8 mouse cellular contexts compared by ENCODE assay signal in the genomic region with DNA sequence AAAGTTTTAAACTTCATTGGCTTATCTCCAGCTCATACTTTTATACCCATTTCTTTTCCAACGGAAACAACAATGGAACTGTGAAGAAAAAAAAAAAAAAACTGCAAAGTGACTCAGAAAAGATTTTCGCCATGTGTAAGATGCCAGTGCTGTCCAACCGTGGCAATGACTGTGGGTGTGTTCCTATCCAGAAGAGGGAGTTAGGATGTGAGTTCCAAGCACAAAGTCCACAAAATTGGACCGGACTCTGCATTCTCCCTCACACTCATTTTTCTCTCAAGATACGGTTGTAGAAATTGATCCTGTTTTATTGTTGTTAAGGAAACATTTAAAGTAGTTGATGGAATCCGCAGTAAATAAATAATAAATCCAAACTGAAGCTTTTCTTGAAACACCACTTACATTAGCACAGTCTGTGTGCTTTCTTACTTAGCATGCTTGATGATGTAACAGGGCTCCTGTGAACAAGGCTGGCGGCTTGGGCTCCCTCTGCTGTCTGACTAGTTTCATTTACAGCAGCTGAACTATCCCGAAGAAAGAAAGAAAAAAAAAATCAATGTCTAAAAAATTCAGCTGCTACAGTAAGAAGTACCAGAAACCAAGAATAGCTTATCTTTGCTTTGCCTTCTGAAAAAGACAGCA. TPM values are rescaled to one million over a fixed set of nuclear protein-coding genes. Genes with fewer than 3 reads are reported as not detected.
DNase-seq lines count a peak whose midpoint lies in the region; ATAC-seq and TF ChIP-seq lines count a peak whose summit lies in the region.

No protein-coding gene starts in this region.

- no peaks in the 10 kb centered on the region for H3K36me3 ChIP-seq in heart, postnatal 0 days (replicated peaks; ENCODE audit: control insufficient read depth, insufficient read depth, low read length)
- no peaks in the 10 kb centered on the region for H3K36me3 ChIP-seq in forebrain, embryonic 12.5 days (replicated peaks)
- no peaks in the 10 kb centered on the region for H3K36me3 ChIP-seq in kidney, embryonic 16.5 days (ENCODE audit: insufficient read depth, low read length)
- no peaks in the 10 kb centered on the region for H3K36me3 ChIP-seq in lung, postnatal 0 days (ENCODE audit: insufficient read depth, low read length)

- H3K4me1 ChIP-seq in heart, postnatal 0 days (ENCODE audit: control insufficient read depth, insufficient read depth), result no peaks in the 10 kb centered on the region
- no peaks in the 10 kb centered on the region for H3K4me1 ChIP-seq in forebrain, embryonic 12.5 days
- no peaks in the 10 kb centered on the region for H3K4me1 ChIP-seq in kidney, embryonic 16.5 days (ENCODE audit: insufficient read depth, low read length)
- no peaks in the 10 kb centered on the region for H3K4me1 ChIP-seq in lung, postnatal 0 days (ENCODE audit: insufficient read depth, low read depth, low read length)

- in situ Hi-C loops in Patski (cut with MboI; ENCODE audit: low pct_unique_long_range_greater_than_20kb), result no loop called here

- DNase-seq in heart, postnatal 0 days (ENCODE audit: low spot score), result peak; percentile 25
- DNase-seq in heart, adult 9 months (ENCODE audit: low spot score in 2 of 2), result no peak
- no peak for DNase-seq in Patski (ENCODE audit: low read depth, low spot score)
- peak; percentile 67 for DNase-seq in lung, postnatal 0 days (ENCODE audit: low spot score)
- peak; percentile 56 to 60 for DNase-seq in right cerebral cortex, postnatal 36 days (ENCODE audit: low spot score in 2 of 2)

- TF ChIP-seq EP300 in heart, postnatal 0 days (IDR thresholded peaks at IDR 0.05; ENCODE audit: low read depth), result no peak
- TF ChIP-seq EP300 in lung, postnatal 0 days (IDR thresholded peaks at IDR 0.05), result no peak

- H3K27me3 ChIP-seq in heart, postnatal 0 days (ENCODE audit: control insufficient read depth, insufficient read depth, low read length), result no peaks in the 10 kb centered on the region
- H3K27me3 ChIP-seq in Patski, result no peaks in the 10 kb centered on the region
- H3K27me3 ChIP-seq in forebrain, embryonic 12.5 days, result no peaks in the 10 kb centered on the region
- no peaks in the 10 kb centered on the region for H3K27me3 ChIP-seq in kidney, embryonic 16.5 days (ENCODE audit: insufficient read depth, low read length)
- no peaks in the 10 kb centered on the region for H3K27me3 ChIP-seq in lung, postnatal 0 days (replicated peaks; ENCODE audit: insufficient read depth, low read length)

- POLR2A ChIA-PET in Patski (lab: Charles Lee), result no interaction called here

- WGBS in heart, postnatal 0 days, result 46% methylated on average over 8 of the region's 8 CpGs
- 57% methylated on average over 8 of the region's 8 CpGs for WGBS in forebrain, embryonic 12.5 days
- 48% methylated on average over 8 of the region's 8 CpGs for WGBS in kidney, embryonic 16.5 days
- 42% methylated on average over 8 of the region's 8 CpGs for WGBS in lung, postnatal 0 days

- H3K9me3 ChIP-seq in heart, postnatal 0 days (replicated peaks; ENCODE audit: control insufficient read depth, low read length), result no peaks in the 10 kb centered on the region
- H3K9me3 ChIP-seq in forebrain, embryonic 12.5 days, result no peaks in the 10 kb centered on the region
- no peaks in the 10 kb centered on the region for H3K9me3 ChIP-seq in kidney, embryonic 16.5 days (ENCODE audit: low read length)
- no peaks in the 10 kb centered on the region for H3K9me3 ChIP-seq in lung, postnatal 0 days (ENCODE audit: low read length)

- ATAC-seq in heart, postnatal 0 days (ENCODE audit: insufficient read depth, low read depth), result no peak
- ATAC-seq in Patski, result peak; percentile 67
- ATAC-seq in forebrain, embryonic 12.5 days (ENCODE audit: low FRiP score), result peak; percentile 80
- peak; percentile 84; the same call in 1 of the 2 replicates for ATAC-seq in kidney, embryonic 16.5 days (ENCODE audit: low FRiP score, low TSS enrichment)
- ATAC-seq in lung, postnatal 0 days, result no peak; the same call in 1 of the 2 replicates
- no peak for ATAC-seq in erythroblast, adult 5-6 weeks (replicated peaks; ENCODE audit: low FRiP score, poor library complexity, severe bottlenecking)

- no peak overlapping the region for H3K4me3 ChIP-seq in heart, postnatal 0 days (ENCODE audit: low read depth, low read length)
- H3K4me3 ChIP-seq in forebrain, embryonic 12.5 days (replicated peaks), result no peak overlapping the region
- H3K4me3 ChIP-seq in kidney, embryonic 16.5 days (ENCODE audit: low read length), result no peak overlapping the region
- H3K4me3 ChIP-seq in lung, postnatal 0 days (ENCODE audit: low read depth, low read length), result no peak overlapping the region

- H3K27ac ChIP-seq in heart, postnatal 0 days (ENCODE audit: low read depth), result no peak overlapping the region
- H3K27ac ChIP-seq in forebrain, embryonic 12.5 days, result no peak overlapping the region
- H3K27ac ChIP-seq in kidney, embryonic 16.5 days (ENCODE audit: low read length), result no peak overlapping the region
- no peak overlapping the region for H3K27ac ChIP-seq in lung, postnatal 0 days (ENCODE audit: low read length)

- no peak overlapping the region for H3K4me2 ChIP-seq in heart, postnatal 0 days (ENCODE audit: low read depth, low read length)
- H3K4me2 ChIP-seq in forebrain, embryonic 12.5 days, result no peak overlapping the region
- no peak overlapping the region for H3K4me2 ChIP-seq in kidney, embryonic 16.5 days (replicated peaks; ENCODE audit: low read depth, low read length)
- H3K4me2 ChIP-seq in lung, postnatal 0 days (replicated peaks; ENCODE audit: low read depth, low read length), result no peak overlapping the region

- CTCF ChIA-PET in Patski (lab: Charles Lee), result interaction anchor here (1.2 kb wide), 1 partner anchor 26 kb away, joined by 3 read pairs; no protein-coding TSS in a partner anchor

- peak; percentile 61 for TF ChIP-seq CTCF in heart, postnatal 0 days (IDR thresholded peaks at IDR 0.05; ENCODE audit: low read depth)
- peak; percentile 49 for TF ChIP-seq CTCF in Patski (IDR thresholded peaks at IDR 0.05)
- TF ChIP-seq CTCF in lung, postnatal 0 days (IDR thresholded peaks at IDR 0.05), result peak; percentile 60

- no peak overlapping the region for H3K9ac ChIP-seq in heart, postnatal 0 days (replicated peaks; ENCODE audit: low read depth, low read length)
- no peak overlapping the region for H3K9ac ChIP-seq in forebrain, embryonic 12.5 days
- H3K9ac ChIP-seq in kidney, embryonic 16.5 days (replicated peaks; ENCODE audit: low read length), result no peak overlapping the region
- H3K9ac ChIP-seq in lung, postnatal 0 days (replicated peaks; ENCODE audit: low read depth), result no peak overlapping the region

RNA-seq across cellular contexts. Expression of a gene that starts 25.1 kb away (rescaled TPM):
- total RNA-seq in heart, postnatal 0 days (2014; rRNA removed; ENCODE audit: low replicate concordance), result 0.23 TPM in 1 of 2 replicates, not detected in the other
- polyA plus RNA-seq in heart, postnatal 0 days (2015; fragmentation: Nextera tagmentation; extraction: Ambion mirVana), result 0.04 and 0.07 TPM in 2 replicates
- polyA plus RNA-seq in Patski (2021), result not detected
- 7.7 TPM in 2 replicates for polyA plus RNA-seq in forebrain, embryonic 12.5 days (2016; fragmentation: Nextera tagmentation; extraction: Ambion mirVana)
- 0.41 and 1.1 TPM in 2 replicates for polyA plus RNA-seq in kidney, embryonic 16.5 days (2015; fragmentation: Nextera tagmentation; extraction: Ambion mirVana)
- polyA plus RNA-seq in lung, postnatal 0 days (2015; fragmentation: Nextera tagmentation; extraction: Ambion mirVana), result 0.11 and 0.21 TPM in 2 replicates
- total RNA-seq in erythroblast, adult 5-6 weeks (2015; ENCODE audit: low replicate concordance), result not detected in 2 replicates
- total RNA-seq in erythroblast, adult 5-6 weeks (2017; ENCODE audit: low replicate concordance), result not detected in 2 replicates

Comparison
In these comparisons a context has a peak if more than half of its experiments do, and no peak if none do; other contexts are left out.
1. DNase-seq: peak in heart, postnatal 0 days (single experiment), lung, postnatal 0 days (single experiment) and right cerebral cortex, postnatal 36 days (2 of 2); none in heart, adult 9 months (0 of 2) and Patski (single experiment).
2. ATAC-seq: peak in Patski (single experiment), forebrain, embryonic 12.5 days (single experiment) and kidney, embryonic 16.5 days (single experiment); none in heart, postnatal 0 days (single experiment), lung, postnatal 0 days (single experiment) and erythroblast, adult 5-6 weeks (single experiment).
3. Peak in every context shown above with its lines, with median percentiles within 50 percentile points of each other: CTCF ChIP-seq.